ENCODE assay signal across 17 mouse cellular contexts in genomic region chr4:34177421-34177820, GRCm38 (mm10).
DNase-seq lines count a peak whose midpoint lies in the region; TF ChIP-seq lines count a peak whose summit lies in the region.
"Had no signal": no experiment of that assay in that cellular context is flagged by ENCODE, and none has a peak within 500 bp of the region (broad histone marks: within the 10 kb centered on the region; RNA-seq: fewer than 3 reads in every experiment).

No protein-coding gene starts in this region.

- no peak for TF ChIP-seq CTCF in layer of hippocampus, adult 2 months (conservative IDR thresholded peaks at IDR 0.05)

- H3K27ac ChIP-seq in layer of hippocampus, adult 2 months, result 0 out of 2 replicates have a peak overlapping the region, but pooled peaks have one; percentile 18
- H3K27ac ChIP-seq: forebrain, embryonic 10.5 days; forebrain, embryonic 13.5 days; hindbrain, embryonic 13.5 days; hindbrain, postnatal 0 days had no signal

- peak; percentile 23 for DNase-seq in adrenal gland, postnatal 10 days
- DNase-seq in adrenal gland, adult 18-20 months (ENCODE audit: low spot score in 2 of 2), result no peak
- no peak for DNase-seq in layer of hippocampus, adult 2 months (ENCODE audit: low spot score in 2 of 2)
- no peak for DNase-seq in layer of hippocampus, adult 9-11 months
- DNase-seq in lung, postnatal 36 days, result peak; percentile 1
- no peak for DNase-seq in lung, postnatal 10 days
- DNase-seq in cerebellum, adult 9-11 months, result no peak
- DNase-seq: B cell, adult 2 months; cerebellum, adult 11-12 months; cerebellum, adult 8-10 months; cerebellum, postnatal 14 days; gastrocnemius, postnatal 10 days; heart, adult 11 months had no signal

- H3K4me3 ChIP-seq in layer of hippocampus, adult 2 months, result no peak overlapping the region
- H3K4me3 ChIP-seq: forebrain, embryonic 10.5 days; forebrain, embryonic 13.5 days; hindbrain, embryonic 13.5 days had no signal

Comparison
In these comparisons a context has a peak if more than half of its experiments do, and no peak if none do; other contexts are left out.
1. DNase-seq: peak in adrenal gland, postnatal 10 days (single experiment) and lung, postnatal 36 days (single experiment); none in adrenal gland, adult 18-20 months (0 of 2), layer of hippocampus, adult 2 months (0 of 2), layer of hippocampus, adult 9-11 months (single experiment), lung, postnatal 10 days (single experiment) and cerebellum, adult 9-11 months (single experiment).